Mouse (Mus musculus) midbrain, embryonic 15.5 days (tissue): ENCODE data around the gene Gpsm2. TPM values are rescaled to one million over a fixed set of nuclear protein-coding genes. Genes with fewer than 3 reads are reported as not detected.
"Not testable (repeated sequence)": the region's sequence is repeated elsewhere in the genome, so short reads cannot be mapped to it uniquely, and the experiment has no call there.

Experiments used
- ATAC-seq: fragments of 200-750 bp; cut with Nextera tagmentation; replicated peaks from 2 replicates; pipeline ENCODE4 v1.8.0; 2017; ENCODE audit warnings: moderate TSS enrichment
- H3K27ac ChIP-seq: fragments of 300-500 bp; sonication (generic); 2 replicates; pipeline ENCODE4 v1.5.1; 2015; ENCODE audit warnings: mild to moderate bottlenecking, inconsistent platforms
- H3K27me3 ChIP-seq: fragments of 300-500 bp; sonication (generic); replicated peaks from 2 replicates; pipeline ENCODE4 v1.6.1; 2015; ENCODE audit warnings: inconsistent platforms
- H3K36me3 ChIP-seq: fragments of 300-500 bp; sonication (generic); replicated peaks from 2 replicates; pipeline ENCODE4 v1.6.1; 2015; ENCODE audit warnings: inconsistent platforms
- H3K4me1 ChIP-seq: fragments of 300-500 bp; sonication (generic); 2 replicates; pipeline ENCODE4 v1.6.1; 2015; ENCODE audit warnings: inconsistent platforms
- H3K4me2 ChIP-seq: fragments of 300-500 bp; sonication (generic); 2 replicates; pipeline ENCODE4 v1.6.1; 2015; ENCODE audit warnings: inconsistent platforms, mild to moderate bottlenecking, moderate library complexity
- H3K4me3 ChIP-seq: fragments of 300-500 bp; sonication (generic); 2 replicates; pipeline ENCODE4 v1.5.1; 2015; ENCODE audit warnings: mild to moderate bottlenecking, inconsistent platforms
- H3K9ac ChIP-seq: fragments of 300-500 bp; sonication (generic); 2 replicates; pipeline ENCODE4 v1.6.1; 2015; ENCODE audit warnings: mild to moderate bottlenecking, inconsistent platforms
- H3K9me3 ChIP-seq: fragments of 300-500 bp; sonication (generic); 2 replicates; pipeline ENCODE4 v1.6.1; 2016; ENCODE audit warnings: inconsistent platforms
- WGBS: fragments of 180-500 bp; shearing (Covaris S2); methylation state at CpG from one replicate; pipeline ENCODE4 v1.1.7; 2015; ENCODE audit warnings: mixed read lengths; 5-methylcytosine and 5-hydroxymethylcytosine counted together
- polyA plus RNA-seq: library from polyadenylated mRNA; unstranded; fragments of >200 nt; fragmentation: Nextera tagmentation; extraction: Ambion mirVana; gene quantifications from 2 replicates; pipeline ENCODE4 v1.2.1, GENCODE M21; 2015

Gene Gpsm2
- polyA plus RNA-seq, 1 experiment from 2014 or later = 16.1 TPM

- no peak overlapping the region for H3K4me2 ChIP-seq
- no peak overlapping the region for H3K4me3 ChIP-seq
- H3K27me3 ChIP-seq = no peaks in the 10 kb centered on the region
- no peak overlapping the region for H3K27ac ChIP-seq
- ATAC-seq = no peak
- H3K9ac ChIP-seq = no peak overlapping the region
- H3K36me3 ChIP-seq = 0 out of 2 replicates have a peak, but pooled peaks cover 2% of the 10 kb centered on the region
- H3K4me1 ChIP-seq = no peaks in the 10 kb centered on the region
- H3K9me3 ChIP-seq = no peaks in the 10 kb centered on the region
- 67% methylated on average over 6 of the region's 6 CpGs for WGBS
Observed at GRCm38 (mm10) chr3:108689015-108689441, 33.1 kb downstream of the Gpsm2 start.

DNA sequence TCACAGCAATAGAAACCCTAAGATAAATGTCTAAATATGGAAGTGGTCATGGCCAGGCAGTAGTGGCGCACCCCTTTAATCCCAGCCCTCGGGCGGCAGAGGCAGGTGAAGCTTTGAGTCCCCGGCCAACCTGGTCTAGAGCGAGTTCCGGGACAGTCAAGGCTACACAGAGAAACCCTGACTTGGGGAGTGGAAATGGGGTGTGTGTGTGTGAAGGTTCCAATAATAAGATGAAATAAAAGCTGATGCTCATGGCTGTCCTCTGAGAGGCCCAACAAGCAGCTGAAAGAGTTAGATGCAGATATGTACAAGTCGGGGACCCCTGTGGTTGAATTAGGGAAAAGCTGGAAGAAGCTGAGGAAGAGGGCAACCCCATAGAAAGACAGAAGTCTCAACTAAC is 36.4 kb downstream of the Gpsm2 start:
- H3K4me2 ChIP-seq = no peak overlapping the region
- H3K9me3 ChIP-seq = no peaks in the 10 kb centered on the region
- no peak overlapping the region for H3K9ac ChIP-seq
- no peaks in the 10 kb centered on the region for H3K27me3 ChIP-seq
- H3K4me1 ChIP-seq = no peaks in the 10 kb centered on the region
- H3K36me3 ChIP-seq = peaks cover 16% of the 10 kb centered on the region; the same call in 1 of the 2 replicates
- H3K4me3 ChIP-seq = no peak overlapping the region
- WGBS = 94% methylated on average over 7 of the region's 7 CpGs
- ATAC-seq = no peak
- H3K27ac ChIP-seq = no peak overlapping the region

DNA sequence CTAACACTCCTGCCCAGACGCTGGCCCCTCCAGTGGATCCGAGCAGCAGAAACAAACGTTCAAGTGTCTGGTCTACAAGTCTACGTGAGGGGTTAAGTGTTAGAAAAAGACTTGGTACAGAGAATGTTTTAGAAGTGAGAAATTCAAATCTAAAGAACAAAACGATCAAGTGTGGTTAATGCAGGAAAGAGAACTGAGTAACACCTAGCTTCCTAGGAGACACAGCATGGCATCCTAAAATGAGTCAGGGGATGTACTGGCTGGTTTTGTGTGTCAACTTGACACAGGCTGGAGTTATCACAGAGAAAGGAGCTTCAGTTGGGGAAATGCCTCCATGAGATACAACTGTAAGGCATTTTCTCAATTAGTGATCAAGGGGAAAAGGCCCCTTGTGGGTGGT is 38.5 kb downstream of the Gpsm2 start:
- not testable (repeated sequence) for H3K4me1 ChIP-seq, H3K9me3 ChIP-seq, ATAC-seq, H3K27ac ChIP-seq, H3K27me3 ChIP-seq, H3K4me2 ChIP-seq, H3K4me3 ChIP-seq, H3K9ac ChIP-seq
- 97% methylated on average over 5 of the region's 5 CpGs for WGBS
- H3K36me3 ChIP-seq = peaks cover 20% of the 10 kb centered on the region; the same call in 1 of the 2 replicates

DNA sequence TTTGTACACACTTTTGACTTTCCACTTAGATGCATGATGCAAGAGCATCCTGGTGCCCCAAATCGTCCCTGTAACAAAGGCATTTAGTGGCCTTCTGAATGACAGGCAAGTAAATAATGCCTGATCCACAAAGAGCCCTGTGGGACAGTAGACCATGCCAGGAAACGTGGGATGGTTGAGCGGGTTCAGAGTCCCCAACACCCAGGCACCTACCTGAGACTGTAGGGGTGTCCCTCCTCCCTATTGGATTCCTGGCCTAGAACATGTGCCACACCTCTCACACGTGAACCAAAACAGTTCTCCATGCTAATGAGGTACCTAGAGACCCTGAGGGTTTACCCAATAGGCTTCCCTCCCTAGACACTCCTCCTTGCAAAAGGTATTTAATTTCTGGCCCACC is 41.1 kb downstream of the Gpsm2 start:
- Histone ChIP-seq H3K4me1 (no peaks in the 10 kb centered on the region), H3K9me3 (no peaks in the 10 kb centered on the region), H3K4me2 (no peak overlapping the region), H3K4me3 (no peak overlapping the region), H3K9ac (no peak overlapping the region), H3K36me3 (peaks cover 33% of the 10 kb centered on the region), H3K27me3 (no peaks in the 10 kb centered on the region), H3K27ac (no peak overlapping the region)
- no peak for ATAC-seq
- 84% methylated on average over 4 of the region's 4 CpGs for WGBS

DNA sequence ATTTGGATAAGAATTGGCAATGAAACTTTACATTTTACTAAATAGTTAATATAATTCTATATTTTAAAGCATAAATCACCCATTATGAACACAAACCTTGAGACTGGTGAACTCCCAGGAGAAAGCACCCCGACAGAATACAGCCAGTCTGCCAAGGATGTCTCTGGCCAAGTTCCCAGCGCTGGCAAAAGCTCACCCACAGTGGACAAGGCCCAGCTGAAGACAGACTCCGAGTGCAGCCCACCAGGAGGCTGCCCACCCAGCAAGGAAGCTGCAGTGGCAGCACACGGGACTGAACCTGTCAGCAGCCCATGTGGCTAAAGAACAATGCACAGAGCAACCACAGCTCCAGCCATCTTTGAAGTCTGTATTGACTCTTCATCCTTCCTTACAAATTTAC is 45.5 kb downstream of the Gpsm2 start:
- H3K9ac ChIP-seq = no peak overlapping the region
- H3K4me3 ChIP-seq = no peak overlapping the region
- ATAC-seq = no peak
- 68% methylated on average over 4 of the region's 4 CpGs for WGBS
- peaks cover 41% of the 10 kb centered on the region for H3K36me3 ChIP-seq
- H3K4me2 ChIP-seq = no peak overlapping the region
- H3K9me3 ChIP-seq = no peaks in the 10 kb centered on the region
- H3K4me1 ChIP-seq = no peaks in the 10 kb centered on the region
- no peaks in the 10 kb centered on the region for H3K27me3 ChIP-seq
- no peak overlapping the region for H3K27ac ChIP-seq

GRCm38 (mm10) chr3:108660941-108661340 is 61.2 kb downstream of the Gpsm2 start:
- Histone ChIP-seq H3K4me2 (no peak overlapping the region), H3K27me3 (no peaks in the 10 kb centered on the region), H3K27ac (no peak overlapping the region), H3K36me3 (peaks cover 16% of the 10 kb centered on the region), H3K4me1 (no peaks in the 10 kb centered on the region), H3K4me3 (no peak overlapping the region), H3K9me3 (no peaks in the 10 kb centered on the region), H3K9ac (no peak overlapping the region)
- 80% methylated on average over 1 of the region's 1 CpGs for WGBS
- no peak for ATAC-seq

GRCm38 (mm10) chr3:108658612-108659011 is 63.5 kb downstream of the Gpsm2 start:
- Histone ChIP-seq H3K27ac (no peak overlapping the region), H3K36me3 (peaks cover 12% of the 10 kb centered on the region), H3K4me1 (peaks cover 10% of the 10 kb centered on the region), H3K4me2 (no peak overlapping the region), H3K9ac (no peak overlapping the region), H3K27me3 (no peaks in the 10 kb centered on the region), H3K9me3 (no peaks in the 10 kb centered on the region), H3K4me3 (no peak overlapping the region)
- no peak for ATAC-seq
- WGBS = 96% methylated on average over 9 of the region's 9 CpGs

- peaks cover 12% of the 10 kb centered on the region for H3K4me1 ChIP-seq
- no peak overlapping the region for H3K4me3 ChIP-seq
- no peak overlapping the region for H3K27ac ChIP-seq
- no peak overlapping the region for H3K9ac ChIP-seq
- WGBS = 84% methylated on average over 7 of the region's 7 CpGs
- H3K4me2 ChIP-seq = no peak overlapping the region
- no peaks in the 10 kb centered on the region for H3K9me3 ChIP-seq
- ATAC-seq = no peak
- H3K27me3 ChIP-seq = no peaks in the 10 kb centered on the region
- H3K36me3 ChIP-seq = no peaks in the 10 kb centered on the region
Observed at GRCm38 (mm10) chr3:108655486-108655885, 66.6 kb downstream of the Gpsm2 start.

DNA sequence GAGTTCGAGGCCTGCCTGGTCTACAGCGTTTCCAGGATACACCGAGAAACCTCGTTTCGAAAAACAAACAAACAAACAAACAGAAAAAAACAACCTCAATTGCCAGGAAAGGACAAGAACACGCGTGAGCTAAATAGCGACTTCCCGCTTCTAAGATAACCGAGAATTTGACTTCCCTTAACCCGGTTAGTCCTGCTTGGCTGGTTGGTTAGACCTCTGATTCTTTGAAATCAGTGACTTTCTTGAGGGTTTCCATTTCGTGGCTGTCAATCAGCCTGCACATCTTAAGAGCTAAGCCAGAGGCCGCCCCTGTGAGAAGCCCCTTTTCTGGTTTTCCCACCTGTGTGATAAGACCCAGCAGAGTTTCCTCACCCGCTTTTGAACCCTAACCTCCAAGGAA is 67.5 kb downstream of the Gpsm2 start:
- no peaks in the 10 kb centered on the region for H3K36me3 ChIP-seq
- ATAC-seq = no peak
- H3K9me3 ChIP-seq = no peaks in the 10 kb centered on the region
- no peaks in the 10 kb centered on the region for H3K27me3 ChIP-seq
- H3K4me2 ChIP-seq = peak overlapping the region; percentile 53
- no peak overlapping the region for H3K27ac ChIP-seq
- peaks cover 12% of the 10 kb centered on the region for H3K4me1 ChIP-seq
- H3K4me3 ChIP-seq = peak overlapping the region; percentile 77
- WGBS = 23% methylated on average over 14 of the region's 14 CpGs
- peak overlapping the region; percentile 82; the same call in 1 of the 2 replicates for H3K9ac ChIP-seq

DNA sequence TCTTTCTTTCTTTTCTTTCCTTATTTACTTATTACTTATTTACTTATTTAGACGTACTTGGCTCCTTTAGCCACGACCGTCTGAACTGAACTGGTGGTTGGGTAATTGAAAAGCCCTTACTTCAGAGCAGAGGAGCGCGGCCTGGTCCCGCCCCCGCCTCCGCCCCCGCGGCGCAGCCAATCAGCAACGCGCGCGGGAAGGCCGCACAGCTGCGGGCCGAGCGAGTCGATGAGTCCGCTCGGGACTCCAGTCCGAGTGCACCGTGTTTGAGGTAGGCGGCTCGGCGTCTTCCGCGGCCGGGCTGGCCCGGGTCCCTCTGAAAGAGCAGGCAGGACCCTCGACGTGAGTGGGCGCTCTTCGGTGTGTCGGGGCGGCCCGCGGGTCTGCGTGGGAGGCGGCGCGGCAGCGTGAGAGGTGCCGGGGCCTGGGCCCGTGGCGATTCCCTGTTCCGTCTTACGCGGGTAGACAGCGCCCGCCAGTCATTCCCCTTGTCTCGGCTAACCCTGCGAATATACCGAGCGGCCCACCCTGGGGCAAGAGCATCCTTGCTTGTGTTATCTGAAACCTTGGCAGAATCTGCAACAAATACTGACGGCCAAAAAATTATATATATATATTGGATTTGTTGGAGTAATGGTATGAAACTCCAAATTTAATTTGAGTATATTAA is 68.3 kb downstream of the Gpsm2 start, which contains the start of gene Clcc1:
Gene Clcc1 (plus strand): TSS at position 204 of the 670 bp plus-strand sequence.
- no peaks in the 10 kb centered on the region for H3K27me3 ChIP-seq
- ATAC-seq = peak; percentile 98
- WGBS = under 1% methylated on average over 57 of the region's 57 CpGs

DNA sequence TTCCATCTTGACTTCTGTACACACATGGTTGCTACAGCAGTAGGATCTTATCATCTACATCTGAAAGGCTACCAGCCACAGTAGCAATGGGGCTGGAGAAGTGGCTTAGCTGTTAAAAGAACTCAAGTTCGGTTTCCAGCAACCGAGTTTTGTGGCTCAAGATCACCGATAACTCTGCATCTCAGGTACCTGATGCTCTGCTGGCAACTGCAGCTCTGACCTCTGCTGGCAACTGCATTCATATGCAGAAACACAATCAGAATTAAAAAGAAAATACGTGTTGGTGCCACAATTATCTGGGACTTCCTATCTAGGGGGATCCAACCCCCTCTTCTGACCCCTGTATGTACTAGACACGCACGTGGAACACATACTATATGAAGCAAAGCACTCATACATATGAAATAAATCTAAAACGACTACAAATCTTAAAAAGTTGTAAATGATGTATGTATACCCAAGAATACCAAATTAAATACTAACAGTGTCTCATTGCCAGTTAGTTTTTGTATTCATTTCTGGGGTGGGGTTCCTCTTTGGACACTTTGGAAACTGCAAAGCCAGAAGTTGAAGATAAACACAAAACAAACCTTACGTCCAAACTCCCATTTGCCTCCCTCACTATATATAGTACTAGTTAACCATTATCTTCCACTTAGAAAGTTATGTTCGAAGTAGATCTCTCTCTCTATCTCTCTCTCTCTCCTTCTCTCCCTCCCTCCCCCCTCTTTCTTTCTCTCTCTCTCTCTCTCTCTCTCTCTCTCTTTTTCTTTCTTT is 69.1 kb downstream of the Gpsm2 start:
- Histone ChIP-seq H3K4me3 (no peak overlapping the region), H3K9ac (no peak overlapping the region), H3K36me3 (no peaks in the 10 kb centered on the region), H3K4me2 (peak overlapping the region; percentile 53), H3K9me3 (no peaks in the 10 kb centered on the region), H3K4me1 (peaks cover 12% of the 10 kb centered on the region), H3K27me3 (no peaks in the 10 kb centered on the region), H3K27ac (no peak overlapping the region)
- 24% methylated on average over 9 of the region's 9 CpGs for WGBS
- no peak for ATAC-seq

More for the DNA sequence above, 68.3 kb downstream of the Gpsm2 start, which contains the start of gene Clcc1:
- H3K36me3 ChIP-seq = no peaks in the 10 kb centered on the region
- peak within 1 kb of the TSS; percentile 82 for H3K9ac ChIP-seq
- peaks cover 12% of the 10 kb centered on the region for H3K4me1 ChIP-seq
- no peaks in the 10 kb centered on the region for H3K9me3 ChIP-seq
- peak within 1 kb of the TSS; percentile 77 for H3K4me3 ChIP-seq
- H3K27ac ChIP-seq = peak within 1 kb of the TSS; percentile 93
- peak within 1 kb of the TSS; percentile 53 for H3K4me2 ChIP-seq

- peaks cover 20% of the 10 kb centered on the region for H3K36me3 ChIP-seq
- WGBS = 34% methylated on average over 5 of the region's 5 CpGs
- not testable (repeated sequence) for H3K9ac ChIP-seq, H3K4me2 ChIP-seq, H3K27ac ChIP-seq, H3K4me1 ChIP-seq, H3K4me3 ChIP-seq, H3K27me3 ChIP-seq, H3K9me3 ChIP-seq
- ATAC-seq = peak; percentile 19; the same call in 1 of the 2 replicates
Observed at GRCm38 (mm10) chr3:108647681-108648080, 74.4 kb downstream of the Gpsm2 start.
